Mouse (Mus musculus) forebrain, embryonic 16.5 days (tissue): ENCODE data around the gene Snx18. TPM values are rescaled to one million over a fixed set of nuclear protein-coding genes. Genes with fewer than 3 reads are reported as not detected.

ENCODE experiments used
- ATAC-seq: fragments of 200-750 bp; cut with Nextera tagmentation; 2 replicates; pipeline ENCODE4 v1.8.0; 2017; ENCODE audit warnings: mild to moderate bottlenecking, moderate library complexity
- H3K27ac ChIP-seq: fragments of 300-500 bp; sonication (generic); 2 replicates; pipeline ENCODE4 v1.5.1; 2014; ENCODE audit warnings: low read length, control low read depth
- H3K27me3 ChIP-seq: fragments of 300-500 bp; sonication (generic); replicated peaks from 2 replicates; pipeline ENCODE4 v1.6.1; 2014; ENCODE audit warnings: low read length; ENCODE audit not compliant: control insufficient read depth, insufficient read depth
- H3K36me3 ChIP-seq: fragments of 300-500 bp; sonication (generic); 2 replicates; pipeline ENCODE4 v1.6.1; 2014; ENCODE audit not compliant: control insufficient read depth, insufficient read depth
- H3K4me1 ChIP-seq: fragments of 300-500 bp; sonication (generic); replicated peaks from 2 replicates; pipeline ENCODE4 v1.6.1; 2014; ENCODE audit warnings: low read length; ENCODE audit not compliant: control insufficient read depth, insufficient read depth
- H3K4me2 ChIP-seq: fragments of 300-500 bp; sonication (generic); 2 replicates; pipeline ENCODE4 v1.6.1; 2014; ENCODE audit warnings: mild to moderate bottlenecking, low read length, control low read depth
- H3K4me3 ChIP-seq: fragments of 300-500 bp; sonication (generic); replicated peaks from 2 replicates; pipeline ENCODE4 v1.5.1; 2014; ENCODE audit warnings: mild to moderate bottlenecking, low read length, control low read depth
- H3K9ac ChIP-seq: fragments of 300-500 bp; sonication (generic); replicated peaks from 2 replicates; pipeline ENCODE4 v1.6.1; 2014; ENCODE audit warnings: low read depth, low read length, control low read depth
- H3K9me3 ChIP-seq: fragments of 300-500 bp; sonication (generic); 2 replicates; pipeline ENCODE4 v1.6.1; 2016; ENCODE audit warnings: low read length; ENCODE audit not compliant: control insufficient read depth
- WGBS: fragments of 180-500 bp; shearing (Covaris S2); extraction: QIAGEN DNeasy Blood & Tissue Kit; methylation state at CpG from one replicate; pipeline ENCODE4 v1.1.7; 2014; 5-methylcytosine and 5-hydroxymethylcytosine counted together
- polyA plus RNA-seq: library from polyadenylated mRNA; unstranded; fragments of >200 nt; fragmentation: Nextera tagmentation; extraction: Ambion mirVana; gene quantifications from 2 replicates; pipeline ENCODE4 v1.2.1, GENCODE M21; 2015

The Snx18 gene
- polyA plus RNA-seq, 1 experiment from 2014 or later = 8.4 TPM

DNA sequence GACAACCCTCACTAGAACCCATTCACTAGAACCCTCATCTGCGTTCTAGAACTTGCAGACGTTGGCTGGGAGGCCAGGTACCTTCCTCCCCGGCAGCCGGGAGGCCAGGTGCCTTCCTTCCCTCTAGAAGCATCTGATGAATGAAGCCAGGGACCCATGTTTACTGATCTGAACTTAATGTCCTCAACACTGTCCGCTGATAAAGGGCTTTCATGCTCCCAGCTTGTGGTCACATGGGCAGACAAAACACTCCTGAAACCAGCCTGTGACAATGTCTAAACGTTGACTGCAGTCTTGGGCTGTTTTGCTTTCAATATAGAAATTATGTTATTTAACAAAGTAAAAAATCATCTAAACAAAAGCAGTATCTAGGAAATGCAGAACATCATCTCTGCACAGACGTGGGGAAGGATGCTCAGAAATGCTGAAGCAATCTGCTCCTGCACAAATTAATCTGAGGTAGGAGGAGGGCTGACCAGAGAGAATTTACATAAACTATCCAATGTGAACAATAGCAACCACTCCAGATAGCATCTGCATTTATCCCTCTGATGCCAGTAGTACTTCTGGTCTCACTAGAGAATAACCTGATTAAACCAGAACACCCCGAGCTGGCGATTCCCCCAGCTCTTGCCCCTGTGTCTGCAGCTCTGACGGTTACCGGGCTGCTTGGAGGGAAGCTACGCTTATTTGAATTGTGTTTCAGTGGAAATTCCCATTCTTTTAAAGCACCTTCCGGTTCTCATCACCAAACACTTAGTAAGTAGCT lies 7.4 kb downstream of the Snx18 start:
- Histone ChIP-seq H3K9me3 (no peaks in the 10 kb centered on the region), H3K27me3 (no peaks in the 10 kb centered on the region), H3K4me1 (peaks cover 48% of the 10 kb centered on the region), H3K4me3 (no peak overlapping the region), H3K9ac (no peak overlapping the region), H3K27ac (no peak overlapping the region), H3K4me2 (no peak overlapping the region), H3K36me3 (no peaks in the 10 kb centered on the region)
- 53% methylated on average over 13 of the region's 13 CpGs for WGBS
- no peak for ATAC-seq

DNA sequence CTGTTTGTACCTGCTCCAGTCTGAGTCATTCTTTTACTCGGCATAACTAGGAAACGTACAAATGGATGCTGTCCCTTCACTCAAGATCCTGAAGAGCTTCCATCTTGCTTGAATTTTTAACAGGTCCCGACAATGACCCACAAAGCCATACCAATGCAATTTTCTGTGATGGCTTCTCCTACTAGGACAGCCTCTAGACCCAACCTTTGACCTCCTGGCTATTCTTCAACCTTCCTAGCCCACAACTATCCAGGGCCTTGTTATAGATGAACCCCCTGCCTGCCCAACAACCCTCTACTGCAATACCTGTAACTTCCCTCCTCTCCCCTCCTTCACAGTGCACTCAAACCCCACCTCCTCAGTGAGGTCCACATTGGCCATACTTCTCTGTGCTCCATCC lies 8.9 kb downstream of the Snx18 start:
- H3K4me3 ChIP-seq = no peak overlapping the region
- H3K9me3 ChIP-seq = no peaks in the 10 kb centered on the region
- no peaks in the 10 kb centered on the region for H3K27me3 ChIP-seq
- peaks cover 36% of the 10 kb centered on the region for H3K4me1 ChIP-seq
- WGBS = 94% methylated on average over 3 of the region's 3 CpGs
- ATAC-seq = no peak
- no peak overlapping the region for H3K9ac ChIP-seq
- H3K36me3 ChIP-seq = no peaks in the 10 kb centered on the region
- H3K4me2 ChIP-seq = no peak overlapping the region
- no peak overlapping the region for H3K27ac ChIP-seq

DNA sequence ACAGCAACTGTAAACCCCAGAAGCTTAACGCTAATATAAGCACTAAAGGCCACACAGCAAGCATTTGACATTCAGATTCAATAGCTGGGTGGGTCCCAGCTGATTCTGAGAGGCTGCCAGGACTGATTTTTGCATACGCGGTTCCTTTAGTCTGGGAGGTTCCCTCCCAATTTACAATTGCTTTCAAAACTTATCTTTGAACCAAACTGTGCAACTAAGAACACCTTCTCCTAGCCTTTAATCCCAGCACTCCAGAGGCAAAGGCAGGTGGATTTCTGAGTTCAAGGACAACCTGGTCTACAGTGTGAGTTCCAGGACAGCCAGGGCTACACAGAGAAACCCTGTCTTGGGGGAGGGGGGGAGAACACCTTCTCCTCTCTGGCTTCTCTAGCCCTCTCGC lies 10.5 kb downstream of the Snx18 start:
- ATAC-seq = no peak
- Histone ChIP-seq H3K27ac (no peak overlapping the region), H3K9me3 (no peaks in the 10 kb centered on the region), H3K4me2 (no peak overlapping the region), H3K9ac (no peak overlapping the region), H3K27me3 (no peaks in the 10 kb centered on the region), H3K36me3 (no peaks in the 10 kb centered on the region), H3K4me1 (peaks cover 21% of the 10 kb centered on the region), H3K4me3 (no peak overlapping the region)
- WGBS = 40% methylated on average over 4 of the region's 4 CpGs

DNA sequence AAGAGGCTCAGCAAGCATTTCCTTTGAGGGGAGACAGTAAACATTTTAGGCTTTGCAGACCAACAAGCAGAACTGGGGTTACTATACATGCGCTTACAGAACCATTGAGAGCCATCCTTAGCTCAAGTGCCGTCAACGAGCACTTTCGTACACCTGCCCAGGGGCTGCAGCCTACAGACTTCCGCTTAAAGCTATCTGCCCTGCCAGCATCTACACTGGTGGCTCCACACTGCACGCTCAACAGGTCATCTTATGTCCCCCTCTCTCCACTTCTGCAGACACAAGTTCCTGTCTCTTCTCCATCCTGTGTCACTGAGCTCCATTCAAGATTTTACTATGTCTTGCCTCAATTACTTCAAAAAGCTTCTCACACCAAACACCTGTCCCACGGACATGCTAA lies 11.0 kb downstream of the Snx18 start:
- Histone ChIP-seq H3K9me3 (no peaks in the 10 kb centered on the region), H3K27me3 (no peaks in the 10 kb centered on the region), H3K36me3 (no peaks in the 10 kb centered on the region), H3K4me2 (no peak overlapping the region), H3K4me1 (peaks cover 19% of the 10 kb centered on the region), H3K9ac (no peak overlapping the region), H3K4me3 (no peak overlapping the region), H3K27ac (no peak overlapping the region)
- 90% methylated on average over 7 of the region's 7 CpGs for WGBS
- ATAC-seq = no peak

DNA sequence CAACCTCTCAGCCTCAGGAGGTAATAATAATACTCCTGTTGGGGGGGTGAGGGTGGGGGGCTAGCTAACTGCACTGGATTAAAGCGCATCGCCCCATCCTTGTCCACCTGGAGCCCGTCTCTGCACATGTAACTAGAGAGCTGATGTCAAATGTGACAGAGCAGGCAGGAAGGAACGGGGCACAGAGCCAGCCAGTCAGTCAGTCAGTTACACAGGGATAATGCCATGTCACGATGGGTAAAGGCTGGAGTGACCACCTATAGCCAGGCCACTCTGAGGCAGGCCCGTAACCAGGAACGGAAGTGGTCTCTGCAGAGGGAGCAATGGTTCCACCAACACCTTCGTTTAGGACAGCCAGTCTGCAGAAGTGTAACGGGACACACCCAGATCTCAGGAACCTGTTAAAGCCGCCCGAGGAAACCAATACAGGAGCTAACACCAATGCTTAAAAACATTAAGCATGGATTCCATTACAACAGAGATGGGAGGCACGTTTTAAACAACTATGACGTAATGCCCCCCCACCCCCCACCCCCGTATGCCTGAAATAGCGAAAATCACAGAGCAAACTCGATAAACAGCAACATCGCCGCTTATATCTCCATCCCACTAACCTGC lies 11.5 kb downstream of the Snx18 start:
- no peak overlapping the region for H3K4me3 ChIP-seq
- no peak overlapping the region for H3K4me2 ChIP-seq
- 90% methylated on average over 18 of the region's 18 CpGs for WGBS
- H3K27me3 ChIP-seq = no peaks in the 10 kb centered on the region
- H3K9me3 ChIP-seq = no peaks in the 10 kb centered on the region
- no peak overlapping the region for H3K9ac ChIP-seq
- no peak for ATAC-seq
- H3K36me3 ChIP-seq = no peaks in the 10 kb centered on the region
- H3K4me1 ChIP-seq = peaks cover 19% of the 10 kb centered on the region
- H3K27ac ChIP-seq = no peak overlapping the region

DNA sequence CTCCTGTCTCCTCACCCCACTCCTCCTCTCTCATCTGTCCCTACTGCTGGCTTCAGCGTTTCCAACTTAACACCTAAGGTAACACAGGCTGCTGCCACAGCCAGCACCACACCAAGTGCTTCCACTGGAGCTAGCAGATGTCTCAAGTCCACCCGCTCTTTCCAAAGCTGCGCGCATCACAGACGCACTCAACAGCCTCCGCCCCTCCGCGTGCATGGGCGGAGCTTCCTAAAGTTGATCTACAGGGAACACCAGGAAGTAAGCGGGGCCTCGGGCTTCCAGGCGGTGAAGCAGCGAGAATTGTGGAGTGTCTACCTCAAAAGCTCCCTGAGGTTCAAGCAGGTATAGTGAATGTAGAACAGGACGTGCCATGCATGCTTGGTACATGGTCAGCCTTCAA lies 12.2 kb downstream of the Snx18 start:
- Histone ChIP-seq H3K4me3 (no peak overlapping the region), H3K4me2 (no peak overlapping the region), H3K4me1 (peaks cover 15% of the 10 kb centered on the region), H3K9me3 (no peaks in the 10 kb centered on the region), H3K36me3 (no peaks in the 10 kb centered on the region), H3K27me3 (no peaks in the 10 kb centered on the region), H3K9ac (no peak overlapping the region), H3K27ac (no peak overlapping the region)
- WGBS = 94% methylated on average over 14 of the region's 14 CpGs
- ATAC-seq = no peak

DNA sequence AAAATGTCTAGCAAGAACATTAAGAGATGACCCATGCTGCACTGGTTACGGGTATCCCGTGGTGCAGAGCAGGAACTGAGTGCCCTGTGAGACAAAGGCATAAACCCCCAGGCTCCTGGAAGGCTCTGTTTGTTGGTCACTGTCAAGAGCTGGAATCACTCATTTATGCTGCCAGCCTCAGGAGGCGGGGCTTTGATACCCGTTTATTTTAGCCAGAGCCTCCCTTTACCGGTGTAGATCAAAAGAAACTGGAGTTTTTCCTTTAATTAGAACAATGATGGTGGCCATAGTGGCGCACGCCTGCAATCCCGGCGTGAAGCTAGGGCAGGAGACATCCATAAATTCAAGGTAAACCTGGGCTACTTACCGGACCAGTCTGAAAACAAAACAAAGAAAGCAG lies 12.7 kb downstream of the Snx18 start:
- Histone ChIP-seq H3K4me1 (peaks cover 11% of the 10 kb centered on the region), H3K4me2 (no peak overlapping the region), H3K27me3 (no peaks in the 10 kb centered on the region), H3K4me3 (no peak overlapping the region), H3K27ac (no peak overlapping the region), H3K9me3 (no peaks in the 10 kb centered on the region), H3K9ac (no peak overlapping the region), H3K36me3 (no peaks in the 10 kb centered on the region)
- ATAC-seq = no peak
- 92% methylated on average over 10 of the region's 10 CpGs for WGBS

DNA sequence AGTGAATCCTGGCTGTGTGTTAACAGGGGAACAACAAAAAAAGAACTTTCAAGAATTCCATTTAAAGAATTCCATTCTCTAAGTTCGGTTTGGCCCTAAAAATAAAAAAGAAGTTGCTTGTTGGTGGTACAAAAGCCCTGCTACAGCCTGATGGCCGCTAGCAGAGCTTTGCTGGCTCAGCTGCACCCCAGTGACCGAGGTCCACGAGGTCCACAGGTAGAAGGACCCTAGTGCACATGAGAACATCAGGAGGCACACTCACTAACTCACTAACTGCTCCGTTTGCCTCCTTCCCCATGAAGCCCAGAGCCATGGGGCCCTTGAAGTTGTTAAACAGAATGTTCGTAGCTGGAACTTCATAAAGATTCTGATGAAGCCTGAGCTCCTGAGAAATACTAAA lies 14.0 kb downstream of the Snx18 start:
- H3K4me1 ChIP-seq = peaks cover 9% of the 10 kb centered on the region
- H3K36me3 ChIP-seq = no peaks in the 10 kb centered on the region
- no peak overlapping the region for H3K27ac ChIP-seq
- no peak for ATAC-seq
- H3K27me3 ChIP-seq = no peaks in the 10 kb centered on the region
- no peak overlapping the region for H3K4me3 ChIP-seq
- 65% methylated on average over 6 of the region's 6 CpGs for WGBS
- H3K9me3 ChIP-seq = no peaks in the 10 kb centered on the region
- H3K4me2 ChIP-seq = no peak overlapping the region
- H3K9ac ChIP-seq = no peak overlapping the region

DNA sequence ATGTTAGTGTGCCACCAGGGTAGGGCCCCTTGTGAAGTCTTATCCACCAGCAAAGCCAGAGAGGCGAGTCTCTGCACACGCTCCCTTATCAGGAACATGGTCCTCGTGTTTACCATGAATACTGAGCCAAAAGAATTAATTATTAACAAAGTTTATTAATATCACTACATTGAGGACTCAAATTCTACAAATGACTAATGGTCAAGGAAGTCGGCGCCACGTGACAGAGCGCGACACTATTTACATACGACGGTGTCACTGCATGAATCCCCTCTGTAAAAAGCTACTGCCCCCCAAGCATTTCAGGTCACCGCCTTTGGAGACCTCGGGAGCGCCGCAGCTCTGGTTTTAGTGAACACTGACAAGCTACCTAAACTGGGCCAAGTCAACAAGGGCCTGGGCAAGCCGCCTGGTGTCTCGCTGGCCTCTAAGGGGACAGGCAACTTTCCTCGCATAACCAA lies 15.5 kb downstream of the Snx18 start:
- Histone ChIP-seq H3K4me3 (no peak overlapping the region), H3K27me3 (no peaks in the 10 kb centered on the region), H3K4me2 (no peak overlapping the region), H3K4me1 (peaks cover 10% of the 10 kb centered on the region), H3K9me3 (no peaks in the 10 kb centered on the region), H3K9ac (no peak overlapping the region), H3K27ac (no peak overlapping the region), H3K36me3 (no peaks in the 10 kb centered on the region)
- ATAC-seq = no peak
- 88% methylated on average over 17 of the region's 17 CpGs for WGBS
